Mouse (Mus musculus) kidney, adult 10 weeks (tissue): ENCODE data around the gene Atg4a-ps. TPM values are rescaled to one million over a fixed set of nuclear protein-coding genes. Genes with fewer than 3 reads are reported as not detected.

Experiments
- polyA plus RNA-seq: library from polyadenylated mRNA; stranded (reverse); fragments of 350-450 nt; fragmentation: Illumina TruSeq; extraction: RNeasy Lipid Tissue Mini Kit (QIAGEN cat#74804); gene quantifications from one replicate; pipeline ENCODE4 v1.2.3, GENCODE M21; 2014; ENCODE audit warnings: low read depth, low replicate concordance

Atg4a-ps gene
- 0.40 TPM for polyA plus RNA-seq

GRCm38 (mm10) chr3:103645968-103646367, at the start of gene Atg4a-ps:
Gene Atg4a-ps (minus strand): TSS chr3:103646068.

Other genes starting within 250 kb of the Atg4a-ps start
- gene Syt6, start 70.8 kb downstream of the Atg4a-ps start, polyA plus RNA-seq = not detected
- 12.1 TPM for gene Olfml3, start 91.9 kb upstream of the Atg4a-ps start, polyA plus RNA-seq
- not detected for gene Gm10964, start 93.3 kb upstream of the Atg4a-ps start, polyA plus RNA-seq
- 73.3 TPM for gene Hipk1, start 145.5 kb upstream of the Atg4a-ps start, polyA plus RNA-seq
- gene Dclre1b, start 163.4 kb upstream of the Atg4a-ps start, polyA plus RNA-seq = 6.2 TPM
- gene Ap4b1, start 163.5 kb upstream of the Atg4a-ps start, polyA plus RNA-seq = 14.1 TPM
- gene Gm43064, start 163.5 kb upstream of the Atg4a-ps start, polyA plus RNA-seq = not detected
- 2.2 TPM for gene Bcl2l15, start 186.5 kb upstream of the Atg4a-ps start, polyA plus RNA-seq
- gene Ptpn22, start 213.7 kb upstream of the Atg4a-ps start, polyA plus RNA-seq = 5.4 TPM